Mouse (Mus musculus) neural tube, embryonic 14.5 days (tissue): ENCODE measurements around the gene Fam118b. TPM values are rescaled to one million over a fixed set of nuclear protein-coding genes. Genes with fewer than 3 reads are reported as not detected.

Experiments used
- ATAC-seq: fragments of 200-750 bp; cut with Nextera tagmentation; 2 replicates; pipeline ENCODE4 v1.8.0; 2017; ENCODE audit warnings: low read depth, mild to moderate bottlenecking, moderate TSS enrichment, moderate library complexity
- H3K27ac ChIP-seq: fragments of 300-500 bp; sonication (generic); 2 replicates; pipeline ENCODE4 v1.5.1; 2014; ENCODE audit warnings: low read depth, mild to moderate bottlenecking, control low read depth, low read length, moderate library complexity, mixed read lengths
- H3K27me3 ChIP-seq: fragments of 300-500 bp; sonication (generic); 2 replicates; pipeline ENCODE4 v1.6.1; 2014; ENCODE audit warnings: low read length; ENCODE audit not compliant: control insufficient read depth, insufficient read depth
- H3K36me3 ChIP-seq: fragments of 300-500 bp; sonication (generic); 2 replicates; pipeline ENCODE4 v1.6.1; 2014; ENCODE audit warnings: low read length, mixed read lengths; ENCODE audit not compliant: control insufficient read depth, insufficient read depth
- H3K4me1 ChIP-seq: fragments of 300-500 bp; sonication (generic); 2 replicates; pipeline ENCODE4 v1.6.1; 2014; ENCODE audit warnings: low read length; ENCODE audit not compliant: control insufficient read depth, insufficient read depth
- H3K4me2 ChIP-seq: fragments of 300-500 bp; sonication (generic); 2 replicates; pipeline ENCODE4 v1.6.1; 2014; ENCODE audit warnings: mild to moderate bottlenecking, low read depth, low read length, control low read depth
- H3K4me3 ChIP-seq: fragments of 300-500 bp; sonication (generic); 2 replicates; pipeline ENCODE4 v1.5.1; 2014; ENCODE audit warnings: low read depth, low read length, control low read depth, mixed read lengths
- H3K9ac ChIP-seq: fragments of 300-500 bp; sonication (generic); replicated peaks from 2 replicates; pipeline ENCODE4 v1.6.1; 2014; ENCODE audit warnings: low read depth, mild to moderate bottlenecking, control low read depth, low read length, mixed read lengths
- H3K9me3 ChIP-seq: fragments of 300-500 bp; sonication (generic); 2 replicates; pipeline ENCODE4 v1.6.1; 2016; ENCODE audit warnings: low read length; ENCODE audit not compliant: control insufficient read depth
- WGBS: fragments of 180-500 bp; shearing (Covaris S2); extraction: QIAGEN DNeasy Blood & Tissue Kit; methylation state at CpG from one replicate; pipeline ENCODE4 v1.1.7; 2014; 5-methylcytosine and 5-hydroxymethylcytosine counted together
- polyA plus RNA-seq: library from polyadenylated mRNA; unstranded; fragments of >200 nt; fragmentation: Nextera tagmentation; extraction: Ambion mirVana; gene quantifications from 2 replicates; pipeline ENCODE4 v1.2.1, GENCODE M21; 2014

Fam118b gene
- polyA plus RNA-seq, 1 experiment from 2014 or later = 55.1 TPM

GRCm38 (mm10) chr9:35194048-35194447 is 73.6 kb downstream of the Fam118b start:
- Histone ChIP-seq H3K9me3 (no peaks in the 10 kb centered on the region), H3K36me3 (no peaks in the 10 kb centered on the region), H3K4me3 (no peak overlapping the region), H3K27me3 (no peaks in the 10 kb centered on the region), H3K27ac (no peak overlapping the region), H3K9ac (no peak overlapping the region), H3K4me1 (no peaks in the 10 kb centered on the region), H3K4me2 (no peak overlapping the region)
- 97% methylated on average over 3 of the region's 3 CpGs for WGBS
- no peak for ATAC-seq

- H3K4me1 ChIP-seq = no peaks in the 10 kb centered on the region
- H3K9me3 ChIP-seq = no peaks in the 10 kb centered on the region
- ATAC-seq = no peak
- H3K27ac ChIP-seq = no peak overlapping the region
- H3K27me3 ChIP-seq = no peaks in the 10 kb centered on the region
- no peak overlapping the region for H3K4me2 ChIP-seq
- H3K4me3 ChIP-seq = no peak overlapping the region
- H3K36me3 ChIP-seq = no peaks in the 10 kb centered on the region
- WGBS = 82% methylated on average over 11 of the region's 11 CpGs
- H3K9ac ChIP-seq = no peak overlapping the region
Observed at GRCm38 (mm10) chr9:35192983-35193542, 74.5 kb downstream of the Fam118b start.

GRCm38 (mm10) chr9:35188700-35189099 is 78.9 kb downstream of the Fam118b start:
- 66% methylated on average over 22 of the region's 22 CpGs for WGBS
- Histone ChIP-seq H3K27me3 (no peaks in the 10 kb centered on the region), H3K27ac (no peak overlapping the region), H3K36me3 (no peaks in the 10 kb centered on the region), H3K9ac (no peak overlapping the region), H3K4me1 (no peaks in the 10 kb centered on the region), H3K9me3 (no peaks in the 10 kb centered on the region), H3K4me2 (no peak overlapping the region), H3K4me3 (no peak overlapping the region)
- peak; percentile 68; the same call in 1 of the 2 replicates for ATAC-seq

- 90% methylated on average over 10 of the region's 10 CpGs for WGBS
Observed at GRCm38 (mm10) chr9:35187351-35187903, 80.2 kb downstream of the Fam118b start.

GRCm38 (mm10) chr9:35186430-35186829 is 81.2 kb downstream of the Fam118b start:
- no peaks in the 10 kb centered on the region for H3K27me3 ChIP-seq
- H3K4me1 ChIP-seq = no peaks in the 10 kb centered on the region
- no peak for ATAC-seq
- H3K36me3 ChIP-seq = no peaks in the 10 kb centered on the region
- no peak overlapping the region for H3K4me2 ChIP-seq
- H3K9ac ChIP-seq = no peak overlapping the region
- WGBS = 82% methylated on average over 4 of the region's 4 CpGs
- no peak overlapping the region for H3K4me3 ChIP-seq
- H3K27ac ChIP-seq = no peak overlapping the region
- no peaks in the 10 kb centered on the region for H3K9me3 ChIP-seq

More at GRCm38 (mm10) chr9:35187351-35187903, 80.2 kb downstream of the Fam118b start:
- Histone ChIP-seq H3K27ac (no peak overlapping the region), H3K36me3 (no peaks in the 10 kb centered on the region), H3K27me3 (no peaks in the 10 kb centered on the region), H3K4me3 (no peak overlapping the region), H3K9me3 (no peaks in the 10 kb centered on the region), H3K4me1 (no peaks in the 10 kb centered on the region), H3K9ac (no peak overlapping the region), H3K4me2 (no peak overlapping the region)
- no peak for ATAC-seq

GRCm38 (mm10) chr9:35183359-35183758 is 84.2 kb downstream of the Fam118b start:
- Histone ChIP-seq H3K4me3 (no peak overlapping the region), H3K4me2 (no peak overlapping the region), H3K27me3 (no peaks in the 10 kb centered on the region), H3K36me3 (no peaks in the 10 kb centered on the region), H3K9me3 (no peaks in the 10 kb centered on the region), H3K27ac (no peak overlapping the region), H3K9ac (no peak overlapping the region), H3K4me1 (no peaks in the 10 kb centered on the region)
- no peak for ATAC-seq
- 76% methylated on average over 5 of the region's 5 CpGs for WGBS

- Histone ChIP-seq H3K27ac (no peak overlapping the region), H3K4me2 (no peak overlapping the region), H3K36me3 (no peaks in the 10 kb centered on the region), H3K9ac (no peak overlapping the region), H3K9me3 (no peaks in the 10 kb centered on the region), H3K4me1 (no peaks in the 10 kb centered on the region), H3K27me3 (no peaks in the 10 kb centered on the region), H3K4me3 (no peak overlapping the region)
- WGBS = 92% methylated on average over 2 of the region's 2 CpGs
- no peak for ATAC-seq
Observed at GRCm38 (mm10) chr9:35182832-35183231, 84.8 kb downstream of the Fam118b start.

- Histone ChIP-seq H3K27ac (no peak overlapping the region), H3K27me3 (no peaks in the 10 kb centered on the region), H3K4me2 (peak overlapping the region; percentile 50), H3K9ac (no peak overlapping the region), H3K9me3 (no peaks in the 10 kb centered on the region), H3K36me3 (no peaks in the 10 kb centered on the region), H3K4me1 (peaks cover 10% of the 10 kb centered on the region), H3K4me3 (peak overlapping the region; percentile 52)
- ATAC-seq = peak; percentile 29
- WGBS = 53% methylated on average over 14 of the region's 14 CpGs
Observed at GRCm38 (mm10) chr9:35176124-35176659, 91.4 kb downstream of the Fam118b start.

- H3K27me3 ChIP-seq = no peaks in the 10 kb centered on the region
- no peaks in the 10 kb centered on the region for H3K9me3 ChIP-seq
- H3K9ac ChIP-seq = peak within 1 kb of the TSS; percentile 50
- under 1% methylated on average over 38 of the region's 38 CpGs for WGBS
- peak within 1 kb of the TSS; percentile 52 for H3K4me3 ChIP-seq
- H3K27ac ChIP-seq = peak within 1 kb of the TSS; percentile 85
- peak within 1 kb of the TSS; percentile 72 for H3K4me2 ChIP-seq
- peaks cover 10% of the 10 kb centered on the region for H3K4me1 ChIP-seq
- no peaks in the 10 kb centered on the region for H3K36me3 ChIP-seq
- peak; percentile 98 for ATAC-seq
Observed at GRCm38 (mm10) chr9:35175251-35176123, 92.1 kb downstream of the Fam118b start, which contains the start of gene Dcps. TSS of gene Dcps (minus strand) at chr9:35176061.
